Mouse (Mus musculus) stomach, postnatal 0 days (tissue): ENCODE results near the gene Trim2.

Experiments used
- CTCF ChIP-seq: IDR thresholded peaks from 2 replicates; pipeline ENCODE4 v1.5.1; 2016; ENCODE audit warnings: antibody characterized with exemption, low read depth, mild to moderate bottlenecking, moderate library complexity
- EP300 ChIP-seq: optimal IDR thresholded peaks from 2 replicates; pipeline ENCODE3; 2016; ENCODE audit warnings: antibody characterized with exemption

- no peak for TF ChIP-seq CTCF
- no peak for TF ChIP-seq EP300
These were observed 20.4 kb downstream of the Trim2 start for GRCm38 (mm10) chr3:84286311-84286710.
